Mouse (Mus musculus) cerebellum, postnatal 25 days (tissue): Measurements from ENCODE around the gene Ube2c.

Experiments
- DNase-seq, 2 experiments: peaks; one replicate each; pipeline ENCODE4 v3.0.0; 2021; ENCODE audit warnings: mixed read lengths in 2 of 2

The Ube2c gene

GRCm38 (mm10) chr2:164762593-164762992 is 7.1 kb upstream of the Ube2c start:
- DNase-seq = no peak

- no peak for DNase-seq
Observed at GRCm38 (mm10) chr2:164765841-164766240, 3.9 kb upstream of the Ube2c start.

- DNase-seq = peak in 1 of 2 experiments; percentile 47
Observed at GRCm38 (mm10) chr2:164767812-164768540, 1.7 kb upstream of the Ube2c start.

- no peak for DNase-seq
Observed at GRCm38 (mm10) chr2:164770279-164770678, 581 bp downstream of the Ube2c start.

- no peak for DNase-seq
Observed at GRCm38 (mm10) chr2:164771123-164771522, 1.4 kb downstream of the Ube2c start.

GRCm38 (mm10) chr2:164773229-164773988 is 3.7 kb downstream of the Ube2c start:
- no peak for DNase-seq

- DNase-seq = no peak
Observed at GRCm38 (mm10) chr2:164773989-164774364, 4.3 kb downstream of the Ube2c start.

- no peak for DNase-seq
Observed at GRCm38 (mm10) chr2:164776130-164776529, 6.4 kb downstream of the Ube2c start.

GRCm38 (mm10) chr2:164776801-164777200 is 7.1 kb downstream of the Ube2c start:
- DNase-seq = no peak

- DNase-seq = no peak
Observed at GRCm38 (mm10) chr2:164777246-164778014, 7.7 kb downstream of the Ube2c start.

- DNase-seq = no peak
Observed at GRCm38 (mm10) chr2:164778015-164778287, 8.3 kb downstream of the Ube2c start.

GRCm38 (mm10) chr2:164778809-164779208 is 9.1 kb downstream of the Ube2c start:
- peak; percentile 40 to 59 for DNase-seq

- DNase-seq = no peak
Observed at GRCm38 (mm10) chr2:164779481-164780086, 9.9 kb downstream of the Ube2c start, which contains the start of gene Tnnc2. Gene Tnnc2 (minus strand): TSS chr2:164779967.

GRCm38 (mm10) chr2:164781876-164782275 is 12.2 kb downstream of the Ube2c start:
- DNase-seq = no peak

GRCm38 (mm10) chr2:164783926-164784581 is 14.4 kb downstream of the Ube2c start:
- DNase-seq = no peak

GRCm38 (mm10) chr2:164784869-164785420 is 15.2 kb downstream of the Ube2c start:
- no peak for DNase-seq

GRCm38 (mm10) chr2:164785481-164786387 is 16.0 kb downstream of the Ube2c start, which contains the start of gene Snx21:
Gene Snx21 (plus strand): TSS chr2:164785823.
- peak; percentile 91 to 94 for DNase-seq

GRCm38 (mm10) chr2:164786388-164786885 is 16.7 kb downstream of the Ube2c start:
- peak in 1 of 2 experiments; percentile 45 for DNase-seq

GRCm38 (mm10) chr2:164787032-164787431 is 17.3 kb downstream of the Ube2c start:
- DNase-seq = no peak

GRCm38 (mm10) chr2:164787779-164788178 is 18.1 kb downstream of the Ube2c start:
- no peak for DNase-seq

GRCm38 (mm10) chr2:164788411-164788810 is 18.7 kb downstream of the Ube2c start:
- no peak for DNase-seq
